Comparison of ENCODE assay signal across 9 mouse cellular contexts in the genomic region with DNA sequence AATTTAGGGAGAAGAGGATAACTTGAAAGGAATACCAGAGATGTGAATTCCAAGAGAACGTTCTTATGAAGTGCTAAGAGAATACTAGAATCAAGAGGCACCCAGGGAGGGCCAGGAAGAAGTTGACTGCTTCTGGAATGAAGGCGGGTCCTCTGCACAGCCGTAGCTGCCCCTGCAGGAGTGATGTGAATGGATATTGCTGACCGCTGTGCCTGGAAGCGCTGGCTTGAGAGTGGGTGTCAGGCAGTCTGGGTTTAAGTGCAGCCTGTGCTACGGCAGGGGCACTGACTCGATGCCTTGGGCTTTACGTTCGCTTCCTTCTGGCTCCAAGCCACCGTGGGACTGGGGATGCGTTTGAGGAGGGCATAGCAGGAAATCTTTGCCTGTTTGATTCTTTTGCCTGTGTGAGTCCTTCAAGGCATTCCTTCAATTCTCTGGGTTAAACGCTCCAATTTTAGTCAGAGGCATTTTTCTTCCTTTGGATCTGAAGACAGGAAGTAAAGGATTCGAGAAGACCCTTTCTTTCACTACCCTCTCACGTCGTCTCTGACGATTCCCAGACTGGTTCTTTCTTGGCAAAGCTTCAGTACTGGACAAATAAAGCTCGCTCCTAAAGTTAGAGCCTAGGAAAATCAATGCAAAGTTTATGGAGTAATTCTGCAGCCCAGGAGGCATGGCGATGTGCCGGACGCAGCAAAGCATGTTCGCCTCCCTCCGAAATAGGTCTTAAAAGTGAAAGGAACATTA.
A peak's percentile ranks its signal among the peaks of the same experiment; 100 is the strongest.
DNase-seq lines count a peak whose midpoint lies in the region; ATAC-seq and TF ChIP-seq lines count a peak whose summit lies in the region.
"Had no signal": no experiment of that assay in that cellular context is flagged by ENCODE, and none has a peak within 500 bp of the region (broad histone marks: within the 10 kb centered on the region; RNA-seq: fewer than 3 reads in every experiment).

No protein-coding gene starts in this region.

- TF ChIP-seq CTCF in gastrocnemius, adult 2 months (IDR thresholded peaks at IDR 0.05), result no peak
- no peak for TF ChIP-seq CTCF in testis, adult 2 months (IDR thresholded peaks at IDR 0.05; ENCODE audit: control insufficient read depth, insufficient read depth, insufficient replicate concordance, low read depth, low read length)

- 25% methylated on average over 22 of the region's 22 CpGs for WGBS in limb, embryonic 13.5 days

- no peak for TF ChIP-seq POLR2A in testis, adult 2 months (IDR thresholded peaks at IDR 0.05; ENCODE audit: control insufficient read depth, low read depth, low read length)

- H3K4me1 ChIP-seq in testis, adult 2 months (ENCODE audit: control insufficient read depth, insufficient read depth, low read length), result peaks cover 4% of the 10 kb centered on the region
- H3K4me1 ChIP-seq in limb, embryonic 13.5 days, result peaks cover 24% of the 10 kb centered on the region
- H3K4me1 ChIP-seq: liver, embryonic 15.5 days had no signal

- peak overlapping the region; percentile 61 for H3K4me3 ChIP-seq in gastrocnemius, adult 2 months
- peak overlapping the region; percentile 14 for H3K4me3 ChIP-seq in testis, adult 2 months (ENCODE audit: control insufficient read depth, low read depth, low read length)
- H3K4me3 ChIP-seq in limb, embryonic 13.5 days, result peak overlapping the region; percentile 27
- H3K4me3 ChIP-seq: liver, embryonic 15.5 days had no signal

- ATAC-seq in limb, embryonic 13.5 days (ENCODE audit: low FRiP score, low read depth), result no peak

- intact Hi-C loops in gastrocnemius, adult 2 months (cut with DNase I), result no loop called here

- H3K4me2 ChIP-seq in limb, embryonic 13.5 days (replicated peaks), result peak overlapping the region; percentile 62
- H3K4me2 ChIP-seq: liver, embryonic 15.5 days had no signal

- no peaks in the 10 kb centered on the region for H3K36me3 ChIP-seq in testis, adult 2 months (ENCODE audit: control insufficient read depth, insufficient read depth, low read length)
- no peaks in the 10 kb centered on the region for H3K36me3 ChIP-seq in limb, embryonic 13.5 days
- H3K36me3 ChIP-seq: liver, embryonic 15.5 days had no signal

- H3K9me3 ChIP-seq in limb, embryonic 13.5 days, result no peaks in the 10 kb centered on the region
- H3K9me3 ChIP-seq: liver, embryonic 15.5 days had no signal

- H3K9ac ChIP-seq in limb, embryonic 13.5 days, result peak overlapping the region; percentile 53; the same call in 1 of the 2 replicates
- H3K9ac ChIP-seq: liver, embryonic 15.5 days had no signal

- peak overlapping the region; percentile 53 for H3K27ac ChIP-seq in gastrocnemius, adult 2 months
- H3K27ac ChIP-seq in testis, adult 2 months (ENCODE audit: control insufficient read depth, insufficient read depth, low read depth, low read length), result no peak overlapping the region
- H3K27ac ChIP-seq in limb, embryonic 13.5 days, result no peak overlapping the region
- H3K27ac ChIP-seq: liver, embryonic 15.5 days had no signal

- peak; percentile 24 for DNase-seq in gastrocnemius, adult 2 months
- no peak for DNase-seq in gastrocnemius, postnatal 25 days
- no peak for DNase-seq in testis, postnatal 14 days (ENCODE audit: low spot score)
- DNase-seq in frontal cortex, postnatal 14 days (ENCODE audit: low spot score in 2 of 2), result no peak
- DNase-seq in left cerebral cortex, adult 8-10 months (ENCODE audit: low spot score in 2 of 2), result no peak
- no peak for DNase-seq in right cerebral cortex, adult 2 months (ENCODE audit: low spot score in 2 of 2)

- no peaks in the 10 kb centered on the region for H3K27me3 ChIP-seq in testis, adult 2 months (ENCODE audit: control insufficient read depth, insufficient read depth, low read length)
- peaks cover 12% of the 10 kb centered on the region; the same call in 1 of the 2 replicates for H3K27me3 ChIP-seq in limb, embryonic 13.5 days
- H3K27me3 ChIP-seq: liver, embryonic 15.5 days had no signal
